9 mouse cellular contexts compared by ENCODE assay signal in the genomic region with DNA sequence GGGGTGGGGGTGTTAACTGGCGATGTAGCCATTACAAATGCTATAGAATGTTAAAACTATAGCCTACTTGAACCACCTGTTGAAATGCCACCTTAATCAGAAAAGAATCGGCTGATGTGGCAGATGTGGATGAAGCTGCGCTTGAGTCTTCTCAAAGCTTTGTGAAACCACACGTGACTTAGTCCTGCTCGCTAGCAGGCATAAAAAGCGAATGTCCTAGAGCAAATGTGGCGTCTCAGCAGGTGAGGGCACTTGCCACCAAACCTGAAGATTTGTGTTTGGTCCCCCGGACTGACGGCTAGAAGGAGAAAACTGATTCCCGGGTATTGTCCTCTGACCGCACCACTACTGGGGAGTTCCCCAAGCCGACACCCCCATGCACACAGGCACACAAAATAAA.
A peak's percentile ranks its signal among the peaks of the same experiment; 100 is the strongest.
DNase-seq lines count a peak whose midpoint lies in the region; ATAC-seq lines count a peak whose summit lies in the region.
"Had no signal": no experiment of that assay in that cellular context is flagged by ENCODE, and none has a peak within 500 bp of the region (broad histone marks: within the 10 kb centered on the region; RNA-seq: fewer than 3 reads in every experiment).

No protein-coding gene starts in this region.

- ATAC-seq in liver, embryonic 11.5 days (replicated peaks; ENCODE audit: low FRiP score): no peak
- no peak for ATAC-seq in intestine, embryonic 16.5 days
- no peak for ATAC-seq in neural tube, embryonic 13.5 days (ENCODE audit: low read depth)

- WGBS in liver, embryonic 11.5 days: 69% methylated on average over 12 of the region's 12 CpGs
- WGBS in intestine, embryonic 16.5 days: 65% methylated on average over 12 of the region's 12 CpGs
- 51% methylated on average over 12 of the region's 12 CpGs for WGBS in neural tube, embryonic 13.5 days

- H3K27ac ChIP-seq in liver, embryonic 11.5 days (ENCODE audit: low read depth, low read length): peak overlapping the region; percentile 72; the same call in 1 of the 2 replicates
- H3K27ac ChIP-seq in intestine, embryonic 16.5 days (ENCODE audit: low read length): peak overlapping the region; percentile 62
- peak overlapping the region; percentile 74; the same call in 1 of the 2 replicates for H3K27ac ChIP-seq in neural tube, embryonic 13.5 days (replicated peaks)
- H3K27ac ChIP-seq: liver, embryonic 15.5 days had no signal

- H3K4me2 ChIP-seq in liver, embryonic 11.5 days: no peak overlapping the region
- H3K4me2 ChIP-seq in intestine, embryonic 16.5 days (ENCODE audit: low read depth, low read length): no peak overlapping the region
- peak overlapping the region; percentile 46 for H3K4me2 ChIP-seq in neural tube, embryonic 13.5 days
- H3K4me2 ChIP-seq: liver, embryonic 15.5 days had no signal

- H3K36me3 ChIP-seq in liver, embryonic 11.5 days (ENCODE audit: control insufficient read depth, insufficient read depth, low read length): no peaks in the 10 kb centered on the region
- H3K36me3 ChIP-seq in intestine, embryonic 16.5 days (ENCODE audit: control insufficient read depth, insufficient read depth, low read length): no peaks in the 10 kb centered on the region
- no peaks in the 10 kb centered on the region for H3K36me3 ChIP-seq in neural tube, embryonic 13.5 days
- H3K36me3 ChIP-seq: liver, embryonic 15.5 days had no signal

- no peak overlapping the region for H3K9ac ChIP-seq in liver, embryonic 11.5 days (ENCODE audit: low read depth, low read length)
- H3K9ac ChIP-seq in intestine, embryonic 16.5 days (ENCODE audit: low read depth, low read length): no peak overlapping the region
- no peak overlapping the region for H3K9ac ChIP-seq in neural tube, embryonic 13.5 days
- H3K9ac ChIP-seq: liver, embryonic 15.5 days had no signal

- H3K27me3 ChIP-seq in liver, embryonic 11.5 days (replicated peaks; ENCODE audit: control insufficient read depth, insufficient read depth, low read length): no peaks in the 10 kb centered on the region
- no peaks in the 10 kb centered on the region for H3K27me3 ChIP-seq in intestine, embryonic 16.5 days (replicated peaks; ENCODE audit: control insufficient read depth, insufficient read depth, low read length)
- H3K27me3 ChIP-seq in neural tube, embryonic 13.5 days: no peaks in the 10 kb centered on the region

- peak; percentile 24 for DNase-seq in embryo, embryonic 11 days
- no peak for DNase-seq in embryo, embryonic 9.5 days (ENCODE audit: extremely low spot score)
- DNase-seq in liver, embryonic 11.5 days (ENCODE audit: low spot score): no peak
- no peak for DNase-seq in liver
- no peak for DNase-seq in Muller cell, postnatal 12 days (ENCODE audit: inconsistent ontology term)
- DNase-seq in adrenal gland, adult 8-10 months: no peak

- 0 out of 2 replicates have a peak, but pooled peaks cover 2% of the 10 kb centered on the region for H3K4me1 ChIP-seq in liver, embryonic 11.5 days (replicated peaks; ENCODE audit: control insufficient read depth, insufficient read depth, low read length)
- H3K4me1 ChIP-seq in intestine, embryonic 16.5 days (ENCODE audit: control insufficient read depth, insufficient read depth, low read length): peaks cover 23% of the 10 kb centered on the region
- H3K4me1 ChIP-seq in neural tube, embryonic 13.5 days (replicated peaks): peaks cover 51% of the 10 kb centered on the region
- H3K4me1 ChIP-seq: liver, embryonic 15.5 days had no signal

- H3K4me3 ChIP-seq in liver, embryonic 11.5 days (ENCODE audit: low read depth, low read length): no peak overlapping the region
- no peak overlapping the region for H3K4me3 ChIP-seq in intestine, embryonic 16.5 days (ENCODE audit: low read length)
- no peak overlapping the region for H3K4me3 ChIP-seq in neural tube, embryonic 13.5 days
- H3K4me3 ChIP-seq: liver, embryonic 15.5 days had no signal

- no peaks in the 10 kb centered on the region for H3K9me3 ChIP-seq in liver, embryonic 11.5 days (ENCODE audit: control insufficient read depth, low read length)
- H3K9me3 ChIP-seq in intestine, embryonic 16.5 days (ENCODE audit: control insufficient read depth, low read length): no peaks in the 10 kb centered on the region
- H3K9me3 ChIP-seq in neural tube, embryonic 13.5 days: no peaks in the 10 kb centered on the region
- H3K9me3 ChIP-seq: liver, embryonic 15.5 days had no signal
